Mouse (Mus musculus) stomach, embryonic 16.5 days (tissue): Measurements from ENCODE around the gene Irgm1. TPM values are rescaled to one million over a fixed set of nuclear protein-coding genes. Genes with fewer than 3 reads are reported as not detected.

Source experiments
- polyA plus RNA-seq: library from polyadenylated mRNA; unstranded; fragments of >200 nt; fragmentation: Nextera tagmentation; extraction: Ambion mirVana; gene quantifications from 2 replicates; pipeline ENCODE4 v1.2.1, GENCODE M21; 2015

Gene Irgm1
- polyA plus RNA-seq, 1 experiment from 2014 or later = 13.1 TPM

Other genes with a start within 250 kb of the Irgm1 start
- 634 and 687 TPM in 2 replicates for gene Rack1, start 71.4 kb downstream of the Irgm1 start, polyA plus RNA-seq
- gene Trim41, start 54.3 kb downstream of the Irgm1 start, polyA plus RNA-seq = 4.6 and 5.7 TPM in 2 replicates
- 1.7 and 2.6 TPM in 2 replicates for gene Trim7, start 45.5 kb downstream of the Irgm1 start, polyA plus RNA-seq
- 0.98 and 1.5 TPM in 2 replicates for gene Gm12184, start 45.0 kb downstream of the Irgm1 start, polyA plus RNA-seq
- gene Gm5431, start 30.5 kb upstream of the Irgm1 start, polyA plus RNA-seq = 0.32 and 0.36 TPM in 2 replicates
- gene Psme2b, start 74.5 kb upstream of the Irgm1 start, polyA plus RNA-seq = 3.2 and 10.3 TPM in 2 replicates
- gene Olfr56, start 107.2 kb upstream of the Irgm1 start, polyA plus RNA-seq = not detected in 2 replicates
- 1.1 and 1.4 TPM in 2 replicates for gene 9930111J21Rik1, start 107.7 kb upstream of the Irgm1 start, polyA plus RNA-seq
- gene Gm12185, start 120.5 kb upstream of the Irgm1 start, polyA plus RNA-seq = not detected in 2 replicates
- 2.3 TPM in 2 replicates for gene Tgtp1, start 122.5 kb upstream of the Irgm1 start, polyA plus RNA-seq
- gene 9930111J21Rik2, start 179.6 kb upstream of the Irgm1 start, polyA plus RNA-seq = 1.1 and 1.3 TPM in 2 replicates
- 0.41 TPM in 1 of 2 replicates, not detected in the other for gene Tgtp2, start 192.5 kb upstream of the Irgm1 start, polyA plus RNA-seq
- 1.8 and 2.7 TPM in 2 replicates for gene Ifi47, start 204.9 kb upstream of the Irgm1 start, polyA plus RNA-seq
- gene Olfr1396, start 243.2 kb upstream of the Irgm1 start, polyA plus RNA-seq = not detected in 2 replicates